Mouse (Mus musculus) hindbrain, embryonic 16.5 days (tissue): ENCODE measurements around the gene Atf4. TPM values are rescaled to one million over a fixed set of nuclear protein-coding genes. Genes with fewer than 3 reads are reported as not detected.

Experiments
- ATAC-seq: fragments of 200-750 bp; cut with Nextera tagmentation; 2 replicates; pipeline ENCODE4 v1.8.0; 2017; ENCODE audit warnings: moderate TSS enrichment, moderate library complexity
- H3K27ac ChIP-seq: fragments of 300-500 bp; sonication (generic); 2 replicates; pipeline ENCODE4 v1.5.1; 2014; ENCODE audit warnings: low read depth, mild to moderate bottlenecking, control low read depth, low read length, moderate library complexity
- H3K27me3 ChIP-seq: fragments of 300-500 bp; sonication (generic); replicated peaks from 2 replicates; pipeline ENCODE4 v1.6.1; 2014; ENCODE audit warnings: low read length; ENCODE audit not compliant: control insufficient read depth, insufficient read depth
- H3K36me3 ChIP-seq: fragments of 300-500 bp; sonication (generic); 2 replicates; pipeline ENCODE4 v1.6.1; 2014; ENCODE audit warnings: mild to moderate bottlenecking, low read length, moderate library complexity, mixed read lengths; ENCODE audit not compliant: control insufficient read depth, insufficient read depth
- H3K4me1 ChIP-seq: fragments of 300-500 bp; sonication (generic); 2 replicates; pipeline ENCODE4 v1.6.1; 2014; ENCODE audit warnings: low read depth, low read length; ENCODE audit not compliant: control insufficient read depth, insufficient read depth
- H3K4me2 ChIP-seq: fragments of 300-500 bp; sonication (generic); 2 replicates; pipeline ENCODE4 v1.6.1; 2014; ENCODE audit warnings: mild to moderate bottlenecking, low read length, control low read depth, moderate library complexity
- H3K4me3 ChIP-seq: fragments of 300-500 bp; sonication (generic); 2 replicates; pipeline ENCODE4 v1.5.1; 2014; ENCODE audit warnings: mild to moderate bottlenecking, low read length, control low read depth, moderate library complexity
- H3K9ac ChIP-seq: fragments of 300-500 bp; sonication (generic); 2 replicates; pipeline ENCODE4 v1.6.1; 2014; ENCODE audit warnings: low read depth, mild to moderate bottlenecking, control low read depth, low read length, moderate library complexity
- H3K9me3 ChIP-seq: fragments of 300-500 bp; sonication (generic); 2 replicates; pipeline ENCODE4 v1.6.1; 2014; ENCODE audit warnings: mild to moderate bottlenecking, low read length, moderate library complexity; ENCODE audit not compliant: control insufficient read depth
- WGBS: fragments of 180-500 bp; shearing (Covaris S2); extraction: QIAGEN DNeasy Blood & Tissue Kit; methylation state at CpG from one replicate; pipeline ENCODE4 v1.1.7; 2014; 5-methylcytosine and 5-hydroxymethylcytosine counted together
- polyA plus RNA-seq: library from polyadenylated mRNA; unstranded; fragments of >200 nt; fragmentation: Nextera tagmentation; extraction: Ambion mirVana; gene quantifications from 2 replicates; pipeline ENCODE4 v1.2.1, GENCODE M21; 2015

Gene Atf4
- polyA plus RNA-seq, 1 experiment from 2014 or later = 116 TPM

GRCm38 (mm10) chr15:80233733-80234509, 21.1 kb upstream of the Atf4 start, which contains the start of gene Mief1:
Gene Mief1, plus strand, starts transcription at chr15:80234018.
- Histone ChIP-seq H3K9me3 (no peaks in the 10 kb centered on the region), H3K36me3 (peaks cover 8% of the 10 kb centered on the region), H3K4me1 (peaks cover 14% of the 10 kb centered on the region), H3K9ac (peak within 1 kb of the TSS; percentile 87), H3K27ac (peak within 1 kb of the TSS; percentile 86), H3K4me2 (peak within 1 kb of the TSS; percentile 95), H3K4me3 (peak within 1 kb of the TSS; percentile 95), H3K27me3 (no peaks in the 10 kb centered on the region)
- peak; percentile 98 for ATAC-seq
- under 1% methylated on average over 57 of the region's 67 CpGs for WGBS

DNA sequence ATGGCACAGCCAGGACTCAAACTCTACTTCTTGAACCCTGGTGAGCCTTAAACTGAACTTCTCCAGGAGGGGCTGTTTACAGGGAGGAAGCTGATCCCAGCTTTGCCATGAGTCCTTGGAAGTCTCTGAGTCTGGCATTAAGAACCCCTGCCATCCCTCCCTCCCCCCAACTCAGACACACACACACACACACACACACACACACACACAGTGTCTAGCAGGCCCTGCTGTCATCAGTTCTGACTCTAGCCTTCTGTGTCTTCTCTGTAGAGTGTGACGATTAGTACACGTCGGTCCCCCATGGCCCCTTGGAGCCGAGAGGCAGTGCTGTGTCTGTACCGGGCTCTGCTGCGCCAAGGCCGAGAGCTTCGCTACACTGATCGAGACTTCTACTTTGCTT, 19.4 kb upstream of the Atf4 start, which contains the start of gene AC140267.1:
TSS of gene AC140267.1 (plus strand) at position 301 of the 400 bp plus-strand sequence.
- peaks cover 11% of the 10 kb centered on the region for H3K36me3 ChIP-seq
- 97% methylated on average over 9 of the region's 9 CpGs for WGBS
- H3K4me2 ChIP-seq = peak within 1 kb of the TSS; percentile 95
- H3K4me3 ChIP-seq = peak within 1 kb of the TSS; percentile 95
- no peak within 1 kb of the TSS for H3K27ac ChIP-seq
- H3K9me3 ChIP-seq = no peaks in the 10 kb centered on the region
- ATAC-seq = no peak
- H3K27me3 ChIP-seq = no peaks in the 10 kb centered on the region
- peak within 1 kb of the TSS; percentile 87 for H3K9ac ChIP-seq
- peaks cover 14% of the 10 kb centered on the region for H3K4me1 ChIP-seq

- Histone ChIP-seq H3K27me3 (no peaks in the 10 kb centered on the region), H3K4me2 (no peak overlapping the region), H3K4me3 (no peak overlapping the region), H3K36me3 (peaks cover 40% of the 10 kb centered on the region), H3K4me1 (no peaks in the 10 kb centered on the region), H3K9ac (no peak overlapping the region), H3K27ac (no peak overlapping the region), H3K9me3 (no peaks in the 10 kb centered on the region)
- ATAC-seq = no peak
- 93% methylated on average over 12 of the region's 12 CpGs for WGBS
Measured at GRCm38 (mm10) chr15:80248135-80248534, 6.8 kb upstream of the Atf4 start.

DNA sequence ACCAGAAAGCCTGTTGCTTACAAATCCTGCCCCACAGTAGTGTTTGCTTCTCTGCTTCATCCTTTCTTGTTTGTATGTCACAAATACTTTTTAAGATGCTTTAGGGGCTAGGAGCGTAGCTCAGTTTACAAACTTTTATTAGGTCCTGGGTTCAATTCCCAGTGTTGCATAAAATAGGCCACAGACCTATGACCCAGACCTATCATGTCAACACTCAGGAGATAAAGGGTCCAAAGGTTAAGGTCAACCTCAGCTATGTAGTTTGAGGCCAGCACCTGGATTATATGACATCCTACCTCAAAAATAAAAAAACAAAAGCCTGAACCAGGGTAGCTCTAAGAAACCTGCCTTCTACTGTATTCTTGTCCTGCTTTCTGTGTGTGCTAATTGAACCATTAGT, 6.4 kb upstream of the Atf4 start:
- WGBS = 96% methylated on average over 1 of the region's 1 CpGs
- H3K36me3 ChIP-seq = peaks cover 35% of the 10 kb centered on the region
- H3K27me3 ChIP-seq = no peaks in the 10 kb centered on the region
- H3K4me2 ChIP-seq = no peak overlapping the region
- no peak overlapping the region for H3K27ac ChIP-seq
- H3K9ac ChIP-seq = no peak overlapping the region
- H3K9me3 ChIP-seq = no peaks in the 10 kb centered on the region
- no peak overlapping the region for H3K4me3 ChIP-seq
- H3K4me1 ChIP-seq = no peaks in the 10 kb centered on the region; the same call in 1 of the 2 replicates
- no peak for ATAC-seq

DNA sequence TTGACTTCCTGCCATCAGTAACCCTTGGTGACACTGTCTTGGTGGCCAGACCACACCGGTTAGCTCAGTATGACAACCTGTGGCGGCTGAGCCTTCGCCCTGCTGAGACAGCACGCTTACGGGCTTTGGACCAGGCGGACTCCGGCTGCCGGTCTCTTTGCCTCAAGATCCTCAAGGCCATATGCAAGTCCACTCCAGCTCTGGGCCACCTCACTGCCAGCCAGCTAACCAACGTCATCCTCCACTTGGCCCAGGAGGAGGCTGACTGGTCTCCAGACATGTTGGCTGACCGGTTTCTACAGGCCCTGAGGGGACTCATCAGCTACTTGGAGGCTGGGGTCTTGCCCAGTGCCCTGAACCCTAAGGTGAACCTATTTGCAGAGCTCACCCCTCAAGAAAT, 5.3 kb upstream of the Atf4 start:
- H3K4me1 ChIP-seq = peaks cover 7% of the 10 kb centered on the region
- no peak overlapping the region for H3K27ac ChIP-seq
- H3K9me3 ChIP-seq = no peaks in the 10 kb centered on the region
- no peak overlapping the region for H3K4me3 ChIP-seq
- H3K27me3 ChIP-seq = no peaks in the 10 kb centered on the region
- H3K36me3 ChIP-seq = peaks cover 35% of the 10 kb centered on the region
- no peak overlapping the region for H3K9ac ChIP-seq
- H3K4me2 ChIP-seq = no peak overlapping the region
- 98% methylated on average over 10 of the region's 10 CpGs for WGBS
- no peak for ATAC-seq

DNA sequence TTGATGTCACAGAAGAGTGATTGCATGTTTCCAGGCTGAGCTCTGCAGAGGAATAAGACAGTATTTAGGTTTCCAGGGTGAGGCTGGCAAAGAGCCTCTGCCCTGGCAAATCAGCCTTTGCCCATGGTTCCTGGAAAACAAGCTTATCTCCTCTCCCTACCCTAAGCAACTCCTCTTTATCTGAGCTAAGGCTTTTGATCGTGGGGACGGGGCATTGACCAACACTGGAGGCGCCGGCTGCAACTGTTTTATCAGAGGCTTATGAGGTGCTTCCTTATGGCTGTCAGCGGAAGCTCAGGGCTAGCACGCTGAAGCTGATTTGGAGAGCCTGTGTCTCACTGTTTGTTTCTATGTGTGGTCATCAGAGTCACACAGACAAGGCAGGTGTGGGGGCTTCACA, 4.4 kb upstream of the Atf4 start:
- Histone ChIP-seq H3K9ac (no peak overlapping the region), H3K27me3 (no peaks in the 10 kb centered on the region), H3K36me3 (peaks cover 35% of the 10 kb centered on the region), H3K9me3 (no peaks in the 10 kb centered on the region), H3K27ac (no peak overlapping the region), H3K4me1 (peaks cover 7% of the 10 kb centered on the region), H3K4me3 (no peak overlapping the region), H3K4me2 (no peak overlapping the region)
- no peak for ATAC-seq
- WGBS = 92% methylated on average over 6 of the region's 6 CpGs

DNA sequence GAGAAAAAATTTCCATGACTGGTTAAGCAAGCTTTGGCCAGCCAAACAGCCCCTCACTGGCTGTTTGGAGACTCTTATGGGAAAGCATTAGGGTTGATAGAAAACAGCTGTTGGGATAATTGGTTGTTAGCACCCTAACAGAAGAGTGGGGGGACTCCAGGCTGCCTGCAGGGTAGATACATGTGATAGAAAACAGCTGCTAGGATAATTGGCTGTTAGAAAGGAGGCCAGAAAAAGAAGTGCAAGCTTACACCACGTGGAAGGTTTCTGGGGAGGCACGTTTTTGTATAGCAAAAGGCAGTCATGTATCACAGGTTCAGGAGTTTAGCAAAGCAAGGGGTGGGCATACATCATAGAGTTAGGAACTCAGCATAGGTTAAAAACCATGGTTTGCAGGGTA, 1.5 kb upstream of the Atf4 start:
- H3K4me1 ChIP-seq = peaks cover 26% of the 10 kb centered on the region
- H3K9me3 ChIP-seq = no peaks in the 10 kb centered on the region
- peaks cover 32% of the 10 kb centered on the region for H3K36me3 ChIP-seq
- H3K4me2 ChIP-seq = no peak overlapping the region
- no peak overlapping the region for H3K4me3 ChIP-seq
- 42% methylated on average over 2 of the region's 2 CpGs for WGBS
- H3K27ac ChIP-seq = no peak overlapping the region
- H3K27me3 ChIP-seq = no peaks in the 10 kb centered on the region
- no peak for ATAC-seq
- no peak overlapping the region for H3K9ac ChIP-seq

DNA sequence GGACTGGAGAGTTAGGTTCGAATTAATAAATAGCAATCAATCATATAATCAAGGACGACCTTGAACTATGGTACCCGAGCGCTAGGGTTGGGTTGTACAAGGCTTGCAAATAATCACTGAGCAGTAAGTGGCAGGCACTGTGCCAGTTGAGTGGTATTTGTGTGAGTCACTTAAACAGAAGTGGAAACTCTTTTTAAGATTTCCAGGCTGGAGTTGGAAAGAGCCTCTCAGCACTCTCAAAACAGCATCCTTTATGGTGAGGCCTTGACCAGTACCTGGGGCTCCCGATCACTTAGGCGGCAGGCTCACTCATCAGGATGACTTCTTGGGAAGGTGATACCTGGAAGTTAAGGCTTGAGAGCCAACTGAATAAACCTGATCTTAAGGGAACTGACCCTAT, 777 bp upstream of the Atf4 start:
- Histone ChIP-seq H3K27ac (peak overlapping the region; percentile 92), H3K9me3 (no peaks in the 10 kb centered on the region), H3K36me3 (peaks cover 31% of the 10 kb centered on the region), H3K4me1 (peaks cover 26% of the 10 kb centered on the region), H3K4me3 (peak overlapping the region; percentile 96), H3K9ac (peak overlapping the region; percentile 68), H3K27me3 (no peaks in the 10 kb centered on the region), H3K4me2 (peak overlapping the region; percentile 77)
- ATAC-seq = no peak
- 49% methylated on average over 6 of the region's 6 CpGs for WGBS

- Histone ChIP-seq H3K4me2 (peak overlapping the region; percentile 95), H3K9me3 (no peaks in the 10 kb centered on the region), H3K4me3 (peak overlapping the region; percentile 96), H3K9ac (peak overlapping the region; percentile 100), H3K4me1 (peaks cover 26% of the 10 kb centered on the region), H3K27ac (peak overlapping the region; percentile 100), H3K27me3 (no peaks in the 10 kb centered on the region), H3K36me3 (peaks cover 23% of the 10 kb centered on the region)
- ATAC-seq = peak; percentile 22
- 0% methylated on average over 45 of the region's 51 CpGs for WGBS
Measured at GRCm38 (mm10) chr15:80255646-80256121, 700 bp downstream of the Atf4 start.
